Comparison of ENCODE assay signal across 11 mouse cellular contexts in the genomic region with DNA sequence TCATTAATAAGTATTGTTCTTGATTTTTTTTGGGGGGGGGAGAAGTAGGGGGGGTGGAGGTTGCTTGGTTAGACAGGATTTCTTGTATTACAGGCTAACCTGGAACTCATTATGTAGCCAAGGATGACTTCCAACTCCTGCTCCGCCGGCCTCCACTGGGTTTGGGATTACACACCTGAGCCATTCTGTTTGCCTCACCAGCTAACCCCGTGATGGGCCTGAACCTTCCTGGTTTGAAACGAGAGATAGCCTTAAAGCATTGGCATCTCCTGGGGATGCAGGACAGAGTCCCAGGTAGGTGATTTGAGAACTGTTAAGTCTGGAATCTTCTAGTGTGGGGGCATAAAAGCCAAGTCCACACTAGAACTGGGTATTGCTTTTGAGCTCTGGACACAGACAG. TPM values are rescaled to one million over a fixed set of nuclear protein-coding genes. Genes with fewer than 3 reads are reported as not detected.
DNase-seq lines count a peak whose midpoint lies in the region; ATAC-seq and TF ChIP-seq lines count a peak whose summit lies in the region.
"Had no signal": no experiment of that assay in that cellular context is flagged by ENCODE, and none has a peak within 500 bp of the region (broad histone marks: within the 10 kb centered on the region; RNA-seq: fewer than 3 reads in every experiment).

No protein-coding gene starts in this region.

- no peak overlapping the region for H3K9ac ChIP-seq in hindbrain, postnatal 0 days (replicated peaks; ENCODE audit: low read length)
- H3K9ac ChIP-seq in ES-Bruce4 (ENCODE audit: low read depth, poor library complexity, severe bottlenecking) = peak overlapping the region; percentile 76
- H3K9ac ChIP-seq in limb, embryonic 12.5 days (replicated peaks) = no peak overlapping the region

- 69% methylated on average over 4 of the region's 4 CpGs for WGBS in hindbrain, postnatal 0 days
- 72% methylated on average over 4 of the region's 4 CpGs for WGBS in hindbrain, embryonic 10.5 days
- WGBS in limb, embryonic 12.5 days = 43% methylated on average over 4 of the region's 4 CpGs

- no peak for TF ChIP-seq CTCF in hindbrain, postnatal 0 days (IDR thresholded peaks at IDR 0.05; ENCODE audit: low read depth)
- TF ChIP-seq CTCF in ES-Bruce4 (IDR thresholded peaks at IDR 0.05; ENCODE audit: low read depth, low read length) = no peak

- no peak for TF ChIP-seq EP300 in ES-Bruce4 (IDR thresholded peaks at IDR 0.05; ENCODE audit: insufficient read depth, low read depth, low read length)

- DNase-seq in hindbrain, postnatal 0 days (ENCODE audit: low spot score) = no peak
- no peak for DNase-seq in hindbrain, embryonic 10.5 days (ENCODE audit: low spot score)
- DNase-seq in layer of hippocampus, adult 8-10 months (ENCODE audit: low spot score in 2 of 2) = no peak
- no peak for DNase-seq in urinary bladder, postnatal 14 days (ENCODE audit: low spot score)
- DNase-seq: cerebellum, adult 9-10 months had no signal

- no peak for TF ChIP-seq POLR2A in ES-Bruce4 (IDR thresholded peaks at IDR 0.05; ENCODE audit: insufficient read depth, low read length)

- no peaks in the 10 kb centered on the region for H3K36me3 ChIP-seq in hindbrain, postnatal 0 days (ENCODE audit: insufficient read depth, low read length)
- no peaks in the 10 kb centered on the region for H3K36me3 ChIP-seq in hindbrain, embryonic 10.5 days
- no peaks in the 10 kb centered on the region for H3K36me3 ChIP-seq in ES-Bruce4 (ENCODE audit: control insufficient read depth, insufficient read depth, low read length, poor library complexity, severe bottlenecking)
- no peaks in the 10 kb centered on the region for H3K36me3 ChIP-seq in limb, embryonic 12.5 days
- H3K36me3 ChIP-seq: G1E had no signal

- no peak overlapping the region for H3K4me3 ChIP-seq in hindbrain, postnatal 0 days (ENCODE audit: low read length)
- no peak overlapping the region for H3K4me3 ChIP-seq in hindbrain, embryonic 10.5 days
- H3K4me3 ChIP-seq in ES-Bruce4 (ENCODE audit: low read depth, low read length) = no peak overlapping the region
- H3K4me3 ChIP-seq in brown adipose tissue, adult 24 weeks (ENCODE audit: insufficient read depth, low read depth, low read length) = no peak overlapping the region
- no peak overlapping the region for H3K4me3 ChIP-seq in limb, embryonic 12.5 days (replicated peaks)

- H3K4me1 ChIP-seq in hindbrain, postnatal 0 days (ENCODE audit: insufficient read depth, low read length) = peaks cover 6% of the 10 kb centered on the region
- peaks cover 37% of the 10 kb centered on the region for H3K4me1 ChIP-seq in hindbrain, embryonic 10.5 days (replicated peaks)
- H3K4me1 ChIP-seq in ES-Bruce4 (ENCODE audit: control insufficient read depth, insufficient read depth, low read length) = peaks cover 6% of the 10 kb centered on the region
- H3K4me1 ChIP-seq in brown adipose tissue, adult 24 weeks (ENCODE audit: control insufficient read depth, insufficient read depth, insufficient read length, low read length) = peaks cover 9% of the 10 kb centered on the region
- H3K4me1 ChIP-seq in limb, embryonic 12.5 days (replicated peaks) = peaks cover 29% of the 10 kb centered on the region

- ATAC-seq in hindbrain, postnatal 0 days = no peak
- no peak for ATAC-seq in limb, embryonic 12.5 days (ENCODE audit: insufficient number of reproducible peaks, insufficient read depth, low FRiP score, low TSS enrichment, low read depth)

- H3K9me3 ChIP-seq in hindbrain, postnatal 0 days (ENCODE audit: low read length) = no peaks in the 10 kb centered on the region
- H3K9me3 ChIP-seq in hindbrain, embryonic 10.5 days = no peaks in the 10 kb centered on the region
- H3K9me3 ChIP-seq in ES-Bruce4 (replicated peaks; ENCODE audit: control insufficient read depth, insufficient read depth, low read length, poor library complexity, severe bottlenecking) = no peaks in the 10 kb centered on the region
- no peaks in the 10 kb centered on the region for H3K9me3 ChIP-seq in limb, embryonic 12.5 days
- H3K9me3 ChIP-seq: G1E had no signal

- H3K4me2 ChIP-seq in hindbrain, postnatal 0 days (ENCODE audit: low read depth, low read length) = no peak overlapping the region
- H3K4me2 ChIP-seq in limb, embryonic 12.5 days = peak overlapping the region; percentile 55

- H3K27ac ChIP-seq in hindbrain, postnatal 0 days = peak overlapping the region; percentile 68; the same call in 1 of the 2 replicates
- H3K27ac ChIP-seq in hindbrain, embryonic 10.5 days = no peak overlapping the region
- peak overlapping the region; percentile 84 for H3K27ac ChIP-seq in ES-Bruce4 (ENCODE audit: insufficient read depth, low read length)
- peak overlapping the region; percentile 100 for H3K27ac ChIP-seq in brown adipose tissue, adult 24 weeks (replicated peaks; ENCODE audit: low read depth, low read length)
- H3K27ac ChIP-seq in limb, embryonic 12.5 days = peak overlapping the region; percentile 69; the same call in 1 of the 2 replicates

- no peaks in the 10 kb centered on the region for H3K27me3 ChIP-seq in hindbrain, postnatal 0 days (ENCODE audit: insufficient read depth, low read length)
- peaks cover 27% of the 10 kb centered on the region for H3K27me3 ChIP-seq in hindbrain, embryonic 10.5 days (ENCODE audit: insufficient read depth, poor library complexity, severe bottlenecking)
- H3K27me3 ChIP-seq in ES-Bruce4 (ENCODE audit: control insufficient read depth, insufficient read depth, low read length, poor library complexity, severe bottlenecking) = no peaks in the 10 kb centered on the region
- H3K27me3 ChIP-seq in limb, embryonic 12.5 days = no peaks in the 10 kb centered on the region

RNA-seq across cellular contexts. Expression of a gene that starts 8.1 kb away (rescaled TPM):
- 2.3 and 3.2 TPM in 2 replicates for total RNA-seq in hindbrain, postnatal 0 days (2014; rRNA removed)
- 11.5 and 15.5 TPM in 2 replicates for polyA plus RNA-seq in hindbrain, postnatal 0 days (2015; fragmentation: Nextera tagmentation; extraction: Ambion mirVana)
- 2.5 and 6.8 TPM in 2 replicates for polyA plus RNA-seq in hindbrain, embryonic 10.5 days (2016; fragmentation: Nextera tagmentation; extraction: Ambion mirVana)
- 3.0 and 4.3 TPM in 2 replicates for polyA plus RNA-seq in ES-Bruce4 (2011; ENCODE audit: insufficient read depth, insufficient read length, low read depth, missing spikeins)
- polyA plus RNA-seq in brown adipose tissue, adult 24 weeks (2012; ENCODE audit: insufficient read depth, insufficient read length, missing spikeins) = not detected in 2 replicates
- polyA plus RNA-seq in limb, embryonic 12.5 days (2016; fragmentation: Nextera tagmentation; extraction: Ambion mirVana) = 3.3 and 5.5 TPM in 2 replicates
- 1 to 10 TPM; 1.0 to 3.7 (median 2.8) TPM for total RNA-seq in layer of hippocampus, adult 8-10 months (2022)
- total RNA-seq: G1E; monocyte, adult 5-6 weeks had no signal
- polyA plus RNA-seq: G1E; inflammation-experienced regulatory T-cells, adult 6 months had no signal

RNA-seq across cellular contexts. Expression of a gene that starts 43.7 kb away (rescaled TPM):
- 44.1 and 50.6 TPM in 2 replicates for total RNA-seq in hindbrain, postnatal 0 days (2014; rRNA removed)
- 11.0 and 11.3 TPM in 2 replicates for polyA plus RNA-seq in hindbrain, postnatal 0 days (2015; fragmentation: Nextera tagmentation; extraction: Ambion mirVana)
- 36.9 and 53.5 TPM in 2 replicates for polyA plus RNA-seq in hindbrain, embryonic 10.5 days (2016; fragmentation: Nextera tagmentation; extraction: Ambion mirVana)
- 14.8 and 15.4 TPM in 2 replicates for polyA plus RNA-seq in ES-Bruce4 (2011; ENCODE audit: insufficient read depth, insufficient read length, low read depth, missing spikeins)
- polyA plus RNA-seq in brown adipose tissue, adult 24 weeks (2012; ENCODE audit: insufficient read depth, insufficient read length, missing spikeins) = 2.7 and 2.8 TPM in 2 replicates
- polyA plus RNA-seq in limb, embryonic 12.5 days (2016; fragmentation: Nextera tagmentation; extraction: Ambion mirVana) = 33.1 and 34.3 TPM in 2 replicates
- total RNA-seq in layer of hippocampus, adult 8-10 months (2022) = 10 to 100 TPM; 15.1 to 17.6 (median 16.6) TPM

RNA-seq across cellular contexts. Expression of a gene that starts 45.3 kb away (rescaled TPM):
- total RNA-seq in hindbrain, postnatal 0 days (2014; rRNA removed) = 3.3 and 5.9 TPM in 2 replicates
- 2.7 and 3.0 TPM in 2 replicates for polyA plus RNA-seq in hindbrain, postnatal 0 days (2015; fragmentation: Nextera tagmentation; extraction: Ambion mirVana)
- polyA plus RNA-seq in hindbrain, embryonic 10.5 days (2016; fragmentation: Nextera tagmentation; extraction: Ambion mirVana) = 2.1 TPM in 2 replicates
- 3.8 and 4.7 TPM in 2 replicates for polyA plus RNA-seq in ES-Bruce4 (2011; ENCODE audit: insufficient read depth, insufficient read length, low read depth, missing spikeins)
- polyA plus RNA-seq in brown adipose tissue, adult 24 weeks (2012; ENCODE audit: insufficient read depth, insufficient read length, missing spikeins) = 0.79 TPM in 1 of 2 replicates, not detected in the other
- polyA plus RNA-seq in limb, embryonic 12.5 days (2016; fragmentation: Nextera tagmentation; extraction: Ambion mirVana) = 1.6 TPM in 2 replicates
- total RNA-seq in layer of hippocampus, adult 8-10 months (2022) = 1 to 10 TPM; 2.1 to 3.5 (median 2.6) TPM

RNA-seq across cellular contexts. Expression of a gene that starts 45.4 kb away (rescaled TPM):
- total RNA-seq in hindbrain, postnatal 0 days (2014; rRNA removed) = 66.2 and 75.1 TPM in 2 replicates
- 47.1 and 49.6 TPM in 2 replicates for polyA plus RNA-seq in hindbrain, postnatal 0 days (2015; fragmentation: Nextera tagmentation; extraction: Ambion mirVana)
- polyA plus RNA-seq in hindbrain, embryonic 10.5 days (2016; fragmentation: Nextera tagmentation; extraction: Ambion mirVana) = 18.2 and 19.0 TPM in 2 replicates
- polyA plus RNA-seq in ES-Bruce4 (2011; ENCODE audit: insufficient read depth, insufficient read length, low read depth, missing spikeins) = 18.0 and 27.2 TPM in 2 replicates
- 6.8 and 7.1 TPM in 2 replicates for polyA plus RNA-seq in brown adipose tissue, adult 24 weeks (2012; ENCODE audit: insufficient read depth, insufficient read length, missing spikeins)
- polyA plus RNA-seq in limb, embryonic 12.5 days (2016; fragmentation: Nextera tagmentation; extraction: Ambion mirVana) = 26.2 and 28.7 TPM in 2 replicates
- 10 to 100 TPM; 54.1 to 61.7 (median 57.8) TPM for total RNA-seq in layer of hippocampus, adult 8-10 months (2022)

RNA-seq across cellular contexts. Expression of a gene that starts 56.4 kb away (rescaled TPM):
- 69.4 and 79.5 TPM in 2 replicates for total RNA-seq in hindbrain, postnatal 0 days (2014; rRNA removed)
- 318 and 325 TPM in 2 replicates for polyA plus RNA-seq in hindbrain, postnatal 0 days (2015; fragmentation: Nextera tagmentation; extraction: Ambion mirVana)
- polyA plus RNA-seq in hindbrain, embryonic 10.5 days (2016; fragmentation: Nextera tagmentation; extraction: Ambion mirVana) = 386 TPM in 2 replicates
- 90.6 and 92.0 TPM in 2 replicates for polyA plus RNA-seq in ES-Bruce4 (2011; ENCODE audit: insufficient read depth, insufficient read length, low read depth, missing spikeins)
- polyA plus RNA-seq in brown adipose tissue, adult 24 weeks (2012; ENCODE audit: insufficient read depth, insufficient read length, missing spikeins) = 245 and 259 TPM in 2 replicates
- 338 and 352 TPM in 2 replicates for polyA plus RNA-seq in limb, embryonic 12.5 days (2016; fragmentation: Nextera tagmentation; extraction: Ambion mirVana)
- 100 to 1,000 TPM in 2 of 4 experiments, 10 to 100 TPM in 2; 94.5 to 137 (median 106) TPM for total RNA-seq in layer of hippocampus, adult 8-10 months (2022)
